Mouse (Mus musculus) urinary bladder, adult 18-20 months (tissue): ENCODE results near the gene Cntn4.
"Not testable (repeated sequence)": the region's sequence is repeated elsewhere in the genome, so short reads cannot be mapped to it uniquely, and the experiment has no call there.

ENCODE experiments used
- DNase-seq, 2 experiments: peaks; one replicate each; pipeline ENCODE4 v3.0.0; 2022; ENCODE audit warnings: low spot score in 2 of 2, mixed read lengths in 2 of 2

Gene Cntn4

DNA sequence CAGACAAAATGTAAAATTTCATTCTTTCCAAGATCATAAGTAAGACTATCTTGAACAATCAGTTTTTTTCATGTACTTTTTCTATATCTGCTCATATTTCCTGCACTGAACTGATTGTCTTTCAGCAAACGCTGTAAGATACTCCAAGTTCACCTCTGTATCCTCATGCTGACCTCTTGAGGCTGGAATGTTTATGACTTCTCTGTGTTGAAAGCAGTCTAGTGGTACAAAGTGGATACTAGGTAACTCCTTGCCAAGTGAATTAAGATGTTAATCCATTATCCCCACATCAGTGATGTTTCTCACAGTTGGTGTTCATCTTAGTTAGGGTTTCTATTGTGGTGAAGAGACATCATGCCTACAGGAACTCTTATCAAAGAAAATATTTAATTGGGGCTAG lies 651.5 kb downstream of the Cntn4 start:
- no peak for DNase-seq

GRCm38 (mm10) chr6:106329636-106330035 lies 652.2 kb downstream of the Cntn4 start:
- DNase-seq = no peak

DNA sequence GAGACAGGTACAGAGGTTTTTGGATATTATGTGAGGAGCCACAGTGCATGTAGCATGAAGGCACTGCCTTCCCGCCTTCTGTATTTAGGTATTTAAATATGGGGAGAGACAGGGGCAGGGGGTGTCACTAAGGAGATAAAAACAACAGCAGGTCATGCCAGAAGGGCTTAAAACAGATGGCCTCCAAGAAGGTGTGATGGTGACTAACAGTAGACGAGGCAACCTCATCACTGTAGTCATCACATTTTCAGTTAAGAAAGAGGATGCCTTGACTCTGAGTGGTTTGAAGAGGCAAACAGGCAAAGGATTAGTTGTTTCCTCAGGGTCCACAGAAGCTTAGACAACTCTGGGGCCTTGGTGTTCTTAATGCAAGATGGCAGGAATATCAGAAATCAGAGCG lies 655.0 kb downstream of the Cntn4 start:
- no peak for DNase-seq

DNA sequence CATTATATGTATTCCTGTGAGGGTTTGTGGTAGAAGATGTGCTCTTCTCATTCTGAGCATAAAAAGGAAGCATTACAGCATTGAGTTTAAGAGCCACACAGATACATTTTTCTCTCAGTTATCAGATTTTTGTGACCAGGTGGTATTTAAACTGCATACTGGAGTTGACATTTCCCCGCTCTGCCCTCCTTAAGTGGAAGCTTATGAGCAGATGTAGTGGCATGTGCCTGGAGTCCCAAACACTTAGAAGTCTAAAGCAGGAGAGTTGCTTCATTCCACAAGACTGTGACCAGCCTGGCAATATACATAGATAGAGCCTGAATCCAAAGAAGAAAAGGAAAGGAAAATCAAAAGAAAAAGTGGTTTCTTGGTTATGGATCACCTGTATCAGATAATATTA lies 655.5 kb downstream of the Cntn4 start:
- DNase-seq = no peak

- no peak for DNase-seq
These were observed 657.6 kb downstream of the Cntn4 start for GRCm38 (mm10) chr6:106335066-106335465.

- no peak for DNase-seq
These were observed 659.3 kb downstream of the Cntn4 start for GRCm38 (mm10) chr6:106336805-106337204.

DNA sequence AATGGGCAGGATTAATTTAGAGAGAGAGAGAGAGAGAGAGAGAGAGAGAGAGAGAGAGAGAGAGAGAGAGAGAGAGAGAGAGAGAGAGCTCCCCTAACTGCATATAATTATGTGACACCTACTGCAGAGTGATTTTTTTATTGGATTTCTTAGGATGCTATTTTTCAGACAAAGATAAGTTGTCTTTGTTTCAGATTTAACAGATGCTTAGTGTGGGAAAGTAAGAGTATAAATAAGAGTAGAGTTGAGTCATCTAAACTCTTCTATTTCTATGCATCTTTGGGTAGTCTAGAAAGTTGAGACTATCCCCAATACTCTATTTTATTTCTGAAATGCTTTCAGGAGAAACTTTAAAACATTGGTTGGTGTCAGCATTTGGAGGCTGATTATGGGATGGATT lies 660.4 kb downstream of the Cntn4 start:
- DNase-seq = no peak

DNA sequence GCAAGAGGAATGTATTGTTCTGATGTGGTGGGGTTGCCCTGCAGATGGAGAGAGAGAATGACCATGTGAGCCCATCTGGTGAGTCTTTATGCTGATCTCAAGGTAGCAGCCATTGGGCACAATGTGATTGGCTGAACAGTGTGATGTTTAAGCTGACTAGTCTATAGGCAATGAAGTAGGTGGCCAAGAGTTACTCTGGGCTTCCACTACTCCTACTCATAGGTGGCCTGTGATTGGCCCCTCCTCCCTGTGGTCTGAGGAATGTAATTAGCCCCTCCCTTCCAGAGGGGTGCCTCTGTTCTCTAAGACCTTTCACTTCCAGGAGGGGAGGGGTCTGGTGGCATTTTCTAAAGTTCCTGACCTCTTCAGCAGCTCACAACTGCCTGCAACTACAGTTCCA lies 663.7 kb downstream of the Cntn4 start:
- no peak for DNase-seq

- DNase-seq = no peak
These were observed 672.6 kb downstream of the Cntn4 start for GRCm38 (mm10) chr6:106350072-106350471.

DNA sequence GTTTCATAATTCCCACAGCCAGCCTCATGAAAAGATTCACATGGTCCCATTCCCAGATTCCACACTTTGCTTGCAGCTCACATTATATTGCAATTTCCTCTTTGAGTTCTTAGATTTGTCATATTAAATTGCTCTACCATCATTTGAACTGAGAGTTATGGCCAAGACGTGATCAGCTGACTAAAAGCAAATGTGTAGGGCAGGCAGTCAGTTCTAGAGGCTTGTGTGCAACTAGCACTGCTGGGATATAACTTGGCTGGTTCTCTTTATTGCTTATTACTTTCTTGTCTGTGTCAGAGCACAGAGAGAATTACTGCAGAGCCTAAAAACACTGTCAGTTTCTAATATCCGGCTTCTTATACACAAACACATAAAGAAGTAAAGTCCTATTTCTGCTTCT lies 673.9 kb downstream of the Cntn4 start:
- DNase-seq = no peak

GRCm38 (mm10) chr6:106358801-106359200 lies 681.3 kb downstream of the Cntn4 start:
- not testable (repeated sequence) for DNase-seq

DNA sequence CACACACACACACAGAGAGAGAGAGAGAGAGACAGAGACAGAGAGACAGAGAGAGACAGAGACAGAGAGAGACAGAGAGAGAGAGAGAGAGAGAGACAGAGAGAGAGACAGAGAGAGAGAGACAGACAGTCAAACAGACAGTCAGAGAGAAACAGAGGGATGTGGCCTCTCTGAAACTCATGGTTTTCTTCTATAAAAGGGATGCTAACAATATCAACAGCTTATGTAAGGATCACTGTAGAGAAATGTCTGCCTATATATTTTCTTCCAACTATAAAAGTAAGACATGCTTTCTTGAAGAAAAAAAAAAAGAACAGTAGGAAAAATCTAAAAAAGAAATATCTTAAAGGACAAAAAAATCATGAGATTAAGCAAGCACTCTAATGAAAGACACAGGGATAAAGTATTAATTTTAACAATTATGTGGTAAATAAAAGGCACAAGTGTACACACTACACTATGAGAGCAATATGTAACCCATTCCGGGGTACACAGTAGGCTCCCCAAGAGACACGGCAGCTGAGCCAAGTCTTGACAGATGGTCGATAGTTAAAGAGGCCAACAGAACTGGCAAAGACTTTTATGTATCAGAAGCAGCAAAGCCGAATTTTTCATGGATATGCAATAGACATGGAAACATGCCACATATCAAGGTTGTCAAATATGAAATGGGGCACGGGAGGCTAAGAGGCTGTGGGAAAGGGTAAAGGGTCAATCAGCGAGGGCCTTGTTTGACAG lies 704.0 kb downstream of the Cntn4 start:
- DNase-seq = no peak

GRCm38 (mm10) chr6:106387833-106388406 lies 710.5 kb downstream of the Cntn4 start:
- no peak for DNase-seq

DNA sequence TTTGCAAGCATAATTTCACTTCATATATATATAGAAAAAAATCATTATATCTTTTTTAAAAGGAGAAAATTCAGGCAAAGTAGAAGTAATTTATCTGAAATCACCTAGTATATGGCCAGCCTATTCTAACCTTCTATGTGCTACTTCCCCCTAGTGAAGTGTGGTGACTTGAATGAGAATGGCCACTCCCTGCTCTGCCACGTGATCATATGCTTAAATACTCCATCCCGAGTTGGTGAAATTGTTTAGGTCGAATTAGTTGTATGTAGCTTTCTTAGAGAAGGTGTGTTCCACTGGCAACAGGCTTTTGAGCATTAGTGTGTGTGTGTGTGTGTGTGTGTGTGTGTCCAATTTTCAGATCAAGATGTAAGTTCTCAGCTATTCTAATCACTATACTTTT lies 730.6 kb downstream of the Cntn4 start:
- DNase-seq = no peak

- no peak for DNase-seq
These were observed 731.2 kb downstream of the Cntn4 start for GRCm38 (mm10) chr6:106408634-106409033.

- DNase-seq = no peak
These were observed 745.5 kb downstream of the Cntn4 start for GRCm38 (mm10) chr6:106422947-106423346.

DNA sequence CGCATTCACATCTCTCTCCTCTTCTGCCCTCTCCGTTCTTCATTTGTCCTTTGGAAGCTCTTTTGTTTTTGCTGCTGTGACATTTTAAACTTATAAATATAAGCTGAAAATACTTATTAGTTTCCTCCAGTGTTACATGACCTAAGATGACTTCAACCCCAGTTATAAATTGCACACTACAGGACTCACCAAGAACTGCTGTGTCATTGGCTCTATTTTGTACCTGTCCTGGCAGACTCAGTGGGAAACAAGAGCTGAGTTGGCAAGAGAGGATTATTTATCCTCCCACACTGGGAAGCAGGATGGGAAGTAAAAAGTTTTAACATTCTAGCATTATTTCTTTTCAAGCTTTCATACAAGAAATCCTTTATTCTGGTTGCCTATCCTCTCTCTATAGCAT lies 746.0 kb downstream of the Cntn4 start:
- DNase-seq = no peak

GRCm38 (mm10) chr6:106426615-106427014 lies 749.2 kb downstream of the Cntn4 start:
- DNase-seq = no peak

DNA sequence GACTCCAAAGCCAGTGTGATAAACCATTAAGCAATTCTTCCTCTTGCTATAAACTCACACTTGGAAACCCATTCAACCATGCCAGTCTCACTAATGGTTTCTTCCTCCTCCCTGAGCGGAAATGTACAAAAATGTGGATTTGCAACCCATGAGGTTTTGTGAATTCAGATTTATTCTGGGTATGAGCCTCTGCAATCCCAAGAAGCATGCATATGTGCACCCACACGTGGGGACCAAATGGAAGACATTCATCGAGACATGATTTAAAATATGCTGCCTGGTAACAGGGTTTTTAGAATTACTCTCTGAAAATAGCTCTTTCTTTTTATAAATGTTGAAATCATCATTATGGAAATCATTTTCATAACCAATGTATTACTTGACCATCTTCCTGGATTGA lies 754.0 kb downstream of the Cntn4 start:
- DNase-seq = no peak

GRCm38 (mm10) chr6:106440786-106441185 lies 763.3 kb downstream of the Cntn4 start:
- DNase-seq = no peak

DNA sequence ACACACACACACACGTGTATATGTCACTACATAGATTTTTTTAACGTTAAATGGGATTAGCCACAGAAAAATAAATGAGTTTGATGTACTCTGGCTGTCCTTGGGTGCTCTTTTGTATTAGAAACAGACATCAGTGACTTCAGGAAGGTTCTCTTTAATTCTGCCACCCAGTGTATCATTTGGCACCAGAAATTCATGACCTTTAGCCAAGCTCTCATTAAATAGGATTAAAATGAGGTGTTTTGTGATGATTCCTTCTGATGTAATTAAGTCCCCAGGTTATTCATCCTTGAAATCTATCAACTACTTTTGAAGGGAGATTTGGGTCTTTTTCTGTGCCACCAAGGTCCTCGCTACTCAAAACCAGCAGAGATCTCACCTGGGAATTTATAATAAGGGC lies 763.8 kb downstream of the Cntn4 start:
- no peak for DNase-seq

GRCm38 (mm10) chr6:106454131-106454838 lies 776.8 kb downstream of the Cntn4 start:
- no peak for DNase-seq

DNA sequence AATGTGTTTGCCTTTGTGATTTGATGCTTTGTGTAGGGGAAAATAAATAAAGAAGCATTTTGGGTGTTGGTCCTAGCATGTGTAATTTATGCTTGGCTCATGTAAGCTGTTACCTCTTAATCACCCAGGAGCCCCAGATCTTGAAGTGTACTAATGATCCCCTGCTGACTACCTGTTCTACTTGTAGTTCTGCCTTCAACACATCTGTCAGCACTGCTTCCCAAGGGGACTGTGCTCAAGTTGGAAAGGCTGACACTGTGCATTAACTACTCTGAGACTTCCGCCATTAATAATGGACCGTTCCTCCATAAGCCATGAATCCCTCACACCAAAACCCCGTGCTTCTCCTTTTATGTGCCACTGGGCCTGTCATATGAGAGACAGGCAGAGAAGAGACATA lies 778.2 kb downstream of the Cntn4 start:
- DNase-seq = no peak
